Mouse (Mus musculus) CH12.LX (cell line): ENCODE results near the gene Rcc1l. TPM values are rescaled to one million over a fixed set of nuclear protein-coding genes. Genes with fewer than 3 reads are reported as not detected.
A peak's percentile ranks its signal among the peaks of the same experiment; 100 is the strongest.

Experiments used
- DNase-seq: peaks from one replicate; pipeline ENCODE4 v3.0.0-alpha.2; 2013; ENCODE audit errors: extremely low read depth
- H3K27ac ChIP-seq: 2 replicates; pipeline ENCODE4 v1.5.1; 2012; ENCODE audit warnings: low read depth, mild to moderate bottlenecking, control low read depth, moderate library complexity; ENCODE audit not compliant: insufficient read depth
- H3K27me3 ChIP-seq: replicated peaks from 2 replicates; pipeline ENCODE3; 2012; ENCODE audit warnings: inconsistent platforms
- H3K36me3 ChIP-seq, 2 experiments: replicated peaks in 1 of 2; 2 replicates each; pipeline versions ENCODE3 to v1.6.1; 2012; ENCODE audit warnings: inconsistent platforms in 1 of 2, low read length in 1 of 2, mild to moderate bottlenecking in 1 of 2, mixed read lengths in 1 of 2, moderate library complexity in 1 of 2; ENCODE audit not compliant: control insufficient read depth in 1 of 2, insufficient read depth in 1 of 2
- H3K4me1 ChIP-seq, 2 experiments: 2 replicates each; pipeline ENCODE4 v1.6.1; 2012; ENCODE audit warnings: inconsistent platforms in 1 of 2, moderate library complexity in 1 of 2; ENCODE audit not compliant: insufficient read depth in 2 of 2, control insufficient read depth in 1 of 2
- H3K4me2 ChIP-seq: 2 replicates; pipeline ENCODE4 v1.6.1; 2012; ENCODE audit warnings: low read depth, mild to moderate bottlenecking, control low read depth; ENCODE audit not compliant: poor library complexity, insufficient read depth, severe bottlenecking
- H3K4me3 ChIP-seq, 3 experiments: fragments of 150-350 bp in 1 of 3; sonication (generic) in 1 of 3; replicated peaks in 1 of 3; 2 replicates each; pipeline versions ENCODE3 to v1.5.1; 2011 to 2012; ENCODE audit warnings: low read depth in 2 of 3, low read length in 2 of 3, mild to moderate bottlenecking in 2 of 3, moderate library complexity in 2 of 3, control low read depth in 1 of 3, improper control_type of control experiment in 1 of 3, inconsistent platforms in 1 of 3, mixed read lengths in 1 of 3; ENCODE audit not compliant: poor library complexity in 1 of 3
- H3K79me2 ChIP-seq: replicated peaks from 2 replicates; pipeline ENCODE4 v1.6.1; 2012; ENCODE audit warnings: mild to moderate bottlenecking, moderate library complexity; ENCODE audit not compliant: control insufficient read depth, poor library complexity, insufficient read depth, severe bottlenecking; ENCODE audit errors: extremely low read depth
- H3K9ac ChIP-seq: 2 replicates; pipeline ENCODE4 v1.6.1; 2012; ENCODE audit warnings: low read depth, mild to moderate bottlenecking, control low read depth, moderate library complexity; ENCODE audit not compliant: insufficient read depth
- H3K9me3 ChIP-seq: replicated peaks from 2 replicates; pipeline ENCODE3; 2012; ENCODE audit warnings: low read length, inconsistent platforms, mixed read lengths
- CHD1 ChIP-seq: IDR thresholded peaks from 2 replicates; pipeline ENCODE4 v1.6.1; 2012; ENCODE audit warnings: low read depth, low read length, improper control_type of control experiment, inconsistent platforms
- CTCF ChIP-seq, 2 experiments: IDR thresholded peaks in 1 of 2; conservative IDR thresholded peaks in 1 of 2; 2 replicates each; pipeline ENCODE4 v1.5.1; 2011 to 2012; ENCODE audit warnings: low read depth in 2 of 2, low read length in 2 of 2, improper control_type of control experiment in 1 of 2, inconsistent platforms in 1 of 2, mild to moderate bottlenecking in 1 of 2, moderate library complexity in 1 of 2
- HCFC1 ChIP-seq: IDR thresholded peaks from 2 replicates; pipeline ENCODE4 v1.6.1; 2012; ENCODE audit warnings: low read depth, mild to moderate bottlenecking, inconsistent platforms, low read length, improper control_type of control experiment
- MAZ ChIP-seq: IDR thresholded peaks from 2 replicates; pipeline ENCODE4 v1.6.1; 2012; ENCODE audit warnings: low read depth, mild to moderate bottlenecking, inconsistent platforms, low read length, improper control_type of control experiment, moderate library complexity
- MEF2A ChIP-seq: IDR thresholded peaks from 2 replicates; pipeline ENCODE4 v1.6.1; 2014; ENCODE audit warnings: low read depth, mild to moderate bottlenecking, inconsistent platforms, low read length, improper control_type of control experiment, borderline replicate concordance
- MXI1 ChIP-seq: IDR thresholded peaks from 2 replicates; pipeline ENCODE4 v1.6.1; 2011; ENCODE audit warnings: mild to moderate bottlenecking, low read depth, low read length, improper control_type of control experiment
- POLR2A ChIP-seq: IDR thresholded peaks from 2 replicates; pipeline ENCODE4 v1.6.1; 2011; ENCODE audit warnings: low read depth, mild to moderate bottlenecking, improper control_type of control experiment, low read length
- RAD21 ChIP-seq: IDR thresholded peaks from 2 replicates; pipeline ENCODE4 v1.6.1; 2011; ENCODE audit warnings: low read depth, mild to moderate bottlenecking, low read length, improper control_type of control experiment, moderate library complexity
- RCOR1 ChIP-seq: conservative IDR thresholded peaks from 2 replicates; pipeline ENCODE4 v1.6.1; 2012; ENCODE audit warnings: low read depth, mild to moderate bottlenecking, inconsistent platforms, low read length, improper control_type of control experiment
- SMC3 ChIP-seq: IDR thresholded peaks from 2 replicates; pipeline ENCODE4 v1.6.1; 2011; ENCODE audit warnings: low read depth, low read length, improper control_type of control experiment
- TBP ChIP-seq: conservative IDR thresholded peaks from 2 replicates; pipeline ENCODE4 v1.6.1; 2011; ENCODE audit warnings: low read depth, low read length, improper control_type of control experiment
- TCF12 ChIP-seq: IDR thresholded peaks from 2 replicates; pipeline ENCODE4 v1.6.1; 2014; ENCODE audit warnings: low read depth, mild to moderate bottlenecking, inconsistent platforms, low read length, improper control_type of control experiment
- USF2 ChIP-seq: conservative IDR thresholded peaks from 2 replicates; pipeline ENCODE4 v1.6.1; 2011; ENCODE audit warnings: low read depth, low read length, improper control_type of control experiment
- ZC3H11A ChIP-seq: IDR thresholded peaks from 2 replicates; pipeline ENCODE4 v1.6.1; 2012; ENCODE audit warnings: low read depth, mild to moderate bottlenecking, inconsistent platforms, low read length, improper control_type of control experiment
- dilution Hi-C: fragments of 300-500 bp; cut with MboI; formaldehyde crosslinking; loops from 2 replicates; pipeline ENCODE4 v1.14.3; 2020; ENCODE audit warnings: low sequenced_read_pairs; ENCODE audit not compliant: extremely low pct_unique_long_range_greater_than_20kb, extremely low pct_ligation_motif_present
- in situ Hi-C: fragments of 300-500 bp; cut with MboI; formaldehyde crosslinking; loops from 3 replicates; pipeline ENCODE4 v1.14.3; 2019; ENCODE audit warnings: low sequenced_read_pairs, low pct_ligation_motif_present, low pct_unique_long_range_greater_than_20kb, mixed read lengths
- polyA plus RNA-seq: library from polyadenylated mRNA; unstranded; fragments of >175 nt; gene quantifications from 2 replicates; pipeline ENCODE4 v1.2.1, GENCODE M21; 2012; ENCODE audit warnings: low read depth; ENCODE audit not compliant: insufficient read length
- total RNA-seq, 2 experiments: library from RNA; depleted of rRNA; stranded (reverse); fragments of 300-350 nt in 1 of 2; fragments of >200 nt in 1 of 2; gene quantifications; 2 replicates each; pipeline ENCODE4 v1.2.3; 2012 to 2014

The Rcc1l gene
- total and polyA plus RNA-seq, 3 experiments: 24.6 to 42.7 (median 31.0) TPM

- Histone ChIP-seq H3K27ac (peak overlapping the region; percentile 55; the same call in 1 of the 2 replicates), H3K4me1 (peaks cover 4 to 46% of the 10 kb centered on the region in 2 experiments; a peak in 3 of 4 replicates), H3K79me2 (peaks cover 18% of the 10 kb centered on the region), H3K27me3 (no peaks in the 10 kb centered on the region), H3K36me3 (peaks cover 16 to 36% of the 10 kb centered on the region in 2 experiments), H3K4me3 (peak overlapping the region; percentile 81 to 96 (median 92)), H3K9ac (peak overlapping the region; percentile 81), H3K9me3 (no peaks in the 10 kb centered on the region), H3K4me2 (peak overlapping the region; percentile 83)
- dilution Hi-C loops: no loop called here
- TF ChIP-seq TBP (peak; percentile 77; the same call in 1 of the 2 replicates), HCFC1 (no peak)
- DNase-seq: peak; percentile 54
- in situ Hi-C loops: no loop called here
These were observed 878 bp downstream of the Rcc1l start for GRCm38 (mm10) chr5:134175696-134176095.

GRCm38 (mm10) chr5:134173206-134173605 lies 3.4 kb downstream of the Rcc1l start:
- no peaks in the 10 kb centered on the region for H3K9me3 ChIP-seq
- H3K4me1 ChIP-seq: peaks cover 4 to 41% of the 10 kb centered on the region in 2 experiments; a peak in 3 of 4 replicates
- TF ChIP-seq POLR2A (no peak), ZC3H11A (no peak), RCOR1 (no peak), TCF12 (no peak), RAD21 (peak; percentile 51), SMC3 (peak; percentile 51), CTCF (conservative IDR thresholded peaks at IDR 0.05 in 1 of 2, IDR thresholded peaks at IDR 0.05 in 1 of 2; ENCODE audit: low read depth in 2 of 2, low read length in 2 of 2) (peak; percentile 72 to 78), MXI1 (no peak)
- TF ChIP-seq, all 38 proteins: peak for 3
- Histone ChIP-seq H3K36me3 (peaks cover 28 to 57% of the 10 kb centered on the region in 2 experiments), H3K27me3 (no peaks in the 10 kb centered on the region), H3K4me3 (no peak overlapping the region), H3K27ac (no peak overlapping the region), H3K4me2 (no peak overlapping the region), H3K79me2 (peaks cover 18% of the 10 kb centered on the region), H3K9ac (no peak overlapping the region)
- dilution Hi-C loops: no loop called here
- peak; percentile 70 for DNase-seq
- in situ Hi-C loops: no loop called here

- dilution Hi-C loops: no loop called here
These were observed 6.4 kb downstream of the Rcc1l start for GRCm38 (mm10) chr5:134170167-134170566.

More at GRCm38 (mm10) chr5:134170167-134170566, 6.4 kb downstream of the Rcc1l start:
- Histone ChIP-seq H3K9me3 (no peaks in the 10 kb centered on the region), H3K36me3 (peaks cover 51 to 83% of the 10 kb centered on the region in 2 experiments), H3K4me3 (no peak overlapping the region), H3K79me2 (peaks cover 11% of the 10 kb centered on the region), H3K4me1 (peaks cover 8 to 44% of the 10 kb centered on the region in 2 experiments; a peak in 3 of 4 replicates), H3K4me2 (no peak overlapping the region), H3K27me3 (no peaks in the 10 kb centered on the region), H3K27ac (no peak overlapping the region), H3K9ac (no peak overlapping the region)
- in situ Hi-C loops: no loop called here
- no peak for DNase-seq
- TF ChIP-seq RCOR1: no peak
- no peak for TF ChIP-seq CHD1
- no peak for TF ChIP-seq MEF2A
- no peak for TF ChIP-seq RAD21
- no peak for TF ChIP-seq USF2
- TF ChIP-seq MAZ: no peak
